Mouse (Mus musculus): ENCODE measurements around the gene Smdt1.

Smdt1 gene

GRCm38 (mm10) chr15:82338593-82339112 lies at the start of gene Smdt1, which contains the start of the genes Naga and Pheta2:
Gene Smdt1 (plus strand): TSS chr15:82338959.
Gene Naga (minus strand): TSS chr15:82338925.
Gene Pheta2 (plus strand): TSS chr15:82338942.
- in situ Hi-C loops (cut with MboI; ENCODE audit: low sequenced_read_pairs), result no loop called here

DNA sequence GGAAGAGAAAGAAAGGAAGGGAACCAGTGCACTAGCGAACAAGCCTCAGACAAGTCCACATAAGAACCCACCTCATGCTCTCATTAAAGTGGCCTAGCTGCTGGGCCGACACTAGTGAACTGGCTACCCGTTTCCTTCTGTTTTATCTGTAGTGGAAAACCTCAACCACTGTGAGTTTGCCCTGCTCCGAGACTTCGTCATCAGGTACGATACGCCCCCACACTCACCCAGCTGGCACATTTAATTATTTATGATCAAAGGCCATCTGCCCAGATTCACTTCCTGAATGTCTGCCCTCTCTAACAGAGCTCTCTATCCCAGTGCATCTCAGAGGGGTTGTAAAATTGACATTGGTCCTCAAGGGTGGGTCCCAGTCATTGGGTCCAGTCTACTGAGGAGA lies 48.5 kb upstream of the Smdt1 start:
- in situ Hi-C loops (cut with MboI; ENCODE audit: low sequenced_read_pairs), result loop anchor here (25.0 kb wide), 1 partner anchor 497 kb away; the partner anchor contains the start of gene Cyp2d26

- in situ Hi-C loops (cut with MboI; ENCODE audit: low sequenced_read_pairs), result loop anchor here (25.0 kb wide), 1 partner anchor 494 kb away; the partner anchor contains the start of gene Cyp2d26
These were observed 45.9 kb upstream of the Smdt1 start for GRCm38 (mm10) chr15:82292851-82293250.

DNA sequence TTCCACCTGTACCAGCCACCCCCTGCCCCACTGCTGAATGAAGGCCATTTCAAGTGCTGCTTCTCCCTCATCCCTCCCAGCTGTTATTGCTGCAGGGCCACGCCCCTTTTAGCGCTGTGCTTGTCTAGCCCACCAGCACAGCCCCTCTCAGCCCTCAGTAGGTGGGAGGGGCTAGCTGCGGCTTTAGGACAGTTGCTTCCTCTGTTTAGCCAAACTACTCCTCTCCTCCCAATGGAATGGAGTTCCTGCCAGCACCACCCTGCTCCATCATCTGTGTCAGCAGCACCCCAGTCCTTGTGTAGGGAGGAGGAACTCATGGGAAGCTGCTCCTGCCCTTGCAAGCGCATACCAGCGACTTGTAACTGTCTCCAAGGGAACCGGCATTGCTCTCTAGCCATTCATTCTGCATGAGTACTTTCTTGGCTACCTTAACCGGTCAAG lies 45.5 kb upstream of the Smdt1 start:
- in situ Hi-C loops (cut with MboI; ENCODE audit: low sequenced_read_pairs), result loop anchor here (25.0 kb wide), 1 partner anchor 494 kb away; the partner anchor contains the start of gene Cyp2d26

GRCm38 (mm10) chr15:82294059-82294458 lies 44.7 kb upstream of the Smdt1 start:
- in situ Hi-C loops (cut with MboI; ENCODE audit: low sequenced_read_pairs), result loop anchor here (25.0 kb wide), 1 partner anchor 493 kb away; the partner anchor contains the start of gene Cyp2d26

- in situ Hi-C loops (cut with MboI; ENCODE audit: low sequenced_read_pairs), result loop anchor here (25.0 kb wide), 1 partner anchor 488 kb away; the partner anchor contains the start of gene Cyp2d26
These were observed 39.8 kb upstream of the Smdt1 start, which contains the start of gene Wbp2nl for GRCm38 (mm10) chr15:82298764-82299561. Gene Wbp2nl (plus strand): TSS chr15:82298954.

DNA sequence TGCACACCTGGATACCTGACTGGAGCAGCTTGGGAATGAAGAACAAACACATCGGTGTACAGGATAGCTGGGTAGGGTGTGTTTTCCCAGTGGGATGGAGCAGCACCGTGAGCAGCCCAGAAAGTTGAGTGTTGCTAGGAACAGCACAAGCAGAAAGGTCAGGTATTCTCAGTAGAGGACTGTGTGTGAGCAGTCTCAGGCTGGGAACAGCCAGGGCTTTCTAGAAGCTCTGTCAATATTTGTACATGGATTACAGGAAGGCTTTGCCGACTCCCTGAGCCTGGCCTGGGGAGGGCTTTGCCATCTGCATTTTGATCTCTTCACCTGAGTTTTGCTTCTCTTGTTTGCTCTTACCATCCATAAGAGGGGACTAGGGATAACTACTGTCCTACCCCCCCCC lies 31.7 kb upstream of the Smdt1 start:
- in situ Hi-C loops (cut with MboI; ENCODE audit: low sequenced_read_pairs), result no loop called here

DNA sequence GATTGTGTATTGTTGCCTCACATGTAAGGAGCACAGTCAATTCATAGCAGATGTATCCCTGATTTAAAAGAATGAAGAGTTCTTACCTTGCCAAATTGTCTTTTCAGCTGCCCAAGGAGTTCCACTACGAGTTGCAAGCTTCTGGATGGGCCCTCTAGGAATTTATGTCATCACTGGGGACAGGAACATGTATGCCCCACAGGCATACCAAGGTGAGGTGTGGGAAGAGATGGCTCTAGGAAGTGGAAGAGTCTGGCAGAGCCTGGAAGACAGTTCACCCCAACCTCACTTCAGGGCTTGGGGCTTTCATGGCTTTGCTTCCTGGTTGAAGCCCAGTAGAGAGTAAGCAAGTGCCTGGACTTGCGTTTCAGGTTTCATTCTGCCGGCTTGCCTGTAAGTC lies 30.3 kb upstream of the Smdt1 start:
- in situ Hi-C loops (cut with MboI; ENCODE audit: low sequenced_read_pairs), result no loop called here

DNA sequence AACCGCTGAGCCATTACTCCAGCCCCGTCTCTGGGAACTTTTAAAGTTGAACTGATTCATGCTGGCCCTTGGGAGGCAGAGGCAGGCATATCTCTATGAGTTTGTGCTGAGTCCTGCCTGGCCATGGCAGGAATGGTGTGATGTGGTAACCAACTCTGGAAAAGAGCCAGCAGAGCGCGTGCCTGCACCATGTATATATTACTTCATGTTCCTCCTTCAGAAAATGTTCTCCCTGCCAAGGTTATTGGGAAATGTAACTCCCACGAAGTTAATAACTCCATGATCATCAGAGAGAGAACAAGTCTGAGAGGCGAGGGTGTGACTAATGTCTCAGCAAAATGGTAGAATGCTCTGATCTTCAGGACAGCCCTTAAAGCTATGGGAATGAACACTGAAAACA lies 20.9 kb upstream of the Smdt1 start:
- in situ Hi-C loops (cut with MboI; ENCODE audit: low sequenced_read_pairs), result no loop called here

GRCm38 (mm10) chr15:82319613-82320012 lies 19.1 kb upstream of the Smdt1 start:
- in situ Hi-C loops (cut with MboI; ENCODE audit: low sequenced_read_pairs), result no loop called here

DNA sequence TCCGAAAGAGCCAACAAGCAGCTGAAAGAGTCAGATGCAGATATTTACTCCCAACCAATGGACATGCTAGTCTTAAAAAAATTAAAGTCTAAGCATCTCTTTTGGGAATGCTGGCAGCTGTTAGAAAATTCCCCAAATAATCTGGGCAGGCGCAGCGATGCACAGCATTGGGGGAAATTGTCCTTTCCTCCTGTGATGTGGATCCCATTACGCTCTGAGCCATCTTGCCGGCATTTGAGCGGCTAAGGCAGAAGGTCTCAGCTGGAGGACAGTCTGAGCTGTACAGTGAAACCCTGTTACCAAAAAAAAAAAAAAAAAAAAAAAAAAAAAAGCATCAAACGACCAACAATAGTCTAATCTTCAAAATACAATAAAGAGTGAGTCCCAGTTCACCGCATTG lies 16.6 kb upstream of the Smdt1 start:
- in situ Hi-C loops (cut with MboI; ENCODE audit: low sequenced_read_pairs), result no loop called here

GRCm38 (mm10) chr15:82325382-82325781 lies 13.4 kb upstream of the Smdt1 start:
- in situ Hi-C loops (cut with MboI; ENCODE audit: low sequenced_read_pairs), result no loop called here

- in situ Hi-C loops (cut with MboI; ENCODE audit: low sequenced_read_pairs), result no loop called here
These were observed 3.6 kb upstream of the Smdt1 start for GRCm38 (mm10) chr15:82335194-82335593.

GRCm38 (mm10) chr15:82336629-82337028 lies 2.1 kb upstream of the Smdt1 start:
- in situ Hi-C loops (cut with MboI; ENCODE audit: low sequenced_read_pairs), result no loop called here

DNA sequence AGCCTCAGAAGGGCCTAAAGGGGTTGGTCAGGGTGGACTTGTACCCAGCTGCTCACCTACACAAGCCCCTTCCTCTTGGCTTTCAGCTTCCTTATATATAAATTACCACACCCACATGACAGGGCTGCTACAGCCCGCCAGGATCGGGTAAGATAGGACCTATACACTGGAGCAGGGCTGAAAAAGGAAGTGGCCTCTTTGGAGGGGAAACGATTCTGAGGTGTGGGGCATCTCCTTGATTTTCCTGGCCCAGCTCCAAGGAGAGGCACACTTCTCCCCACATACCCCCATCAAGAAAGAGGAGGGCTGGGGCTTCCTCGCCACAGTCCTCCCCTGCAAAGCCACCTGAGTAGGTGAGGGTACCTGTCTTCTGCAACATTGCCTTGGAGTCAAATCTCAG lies 884 bp upstream of the Smdt1 start:
- in situ Hi-C loops (cut with MboI; ENCODE audit: low sequenced_read_pairs), result no loop called here

DNA sequence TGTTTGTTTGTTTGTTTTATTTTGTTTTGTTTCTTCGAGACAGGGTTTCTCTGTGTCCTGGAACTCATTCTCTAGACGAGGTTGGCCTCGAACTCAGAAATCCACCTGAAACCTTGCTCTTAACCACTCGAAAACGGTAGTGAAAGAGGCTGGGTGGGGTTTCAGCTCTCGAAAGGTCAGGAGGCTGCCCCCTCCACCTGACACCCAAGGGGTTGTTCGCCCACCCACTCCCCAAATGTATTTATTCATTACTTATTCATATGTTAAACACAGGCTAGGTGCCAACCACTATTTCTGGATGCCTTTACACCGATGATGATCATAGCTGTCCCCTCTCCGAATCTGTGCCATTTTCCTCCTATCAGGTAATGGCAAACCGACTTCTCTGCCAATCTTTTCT lies 391 bp downstream of the Smdt1 start:
- in situ Hi-C loops (cut with MboI; ENCODE audit: low sequenced_read_pairs), result no loop called here

GRCm38 (mm10) chr15:82339634-82340254 lies 985 bp downstream of the Smdt1 start:
- in situ Hi-C loops (cut with MboI; ENCODE audit: low sequenced_read_pairs), result no loop called here

GRCm38 (mm10) chr15:82340414-82341035 lies 1.8 kb downstream of the Smdt1 start:
- in situ Hi-C loops (cut with MboI; ENCODE audit: low sequenced_read_pairs), result no loop called here

DNA sequence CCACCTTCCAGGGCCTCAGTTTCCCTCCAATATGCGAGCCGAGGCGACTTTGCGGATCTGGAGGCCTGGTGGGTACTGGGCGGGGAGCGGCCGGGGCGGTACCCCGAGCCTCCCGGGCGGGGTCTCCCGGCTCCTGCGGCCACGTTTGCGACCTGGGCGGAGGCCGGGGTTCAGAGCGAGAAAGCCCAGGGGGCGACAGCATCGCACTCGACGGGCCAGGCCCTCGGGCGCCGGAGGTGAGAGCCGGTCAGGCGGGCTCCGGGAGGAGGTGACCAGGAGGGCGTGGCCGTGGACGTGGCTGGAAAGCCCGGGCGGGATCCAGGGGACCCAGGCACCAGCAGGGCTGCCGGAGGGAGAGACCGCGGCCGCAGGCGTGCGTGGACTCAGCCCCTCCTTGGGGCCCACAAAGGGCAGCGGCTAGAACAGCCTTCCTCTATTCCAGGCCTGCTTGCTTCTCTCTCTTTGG lies 2.3 kb downstream of the Smdt1 start:
- in situ Hi-C loops (cut with MboI; ENCODE audit: low sequenced_read_pairs), result no loop called here

GRCm38 (mm10) chr15:82341675-82342542 lies 3.1 kb downstream of the Smdt1 start:
- in situ Hi-C loops (cut with MboI; ENCODE audit: low sequenced_read_pairs), result no loop called here

Measured in CH12F3 (cell line).